Mouse (Mus musculus) heart, embryonic 16.5 days (tissue): ENCODE measurements around the gene Tcam1. TPM values are rescaled to one million over a fixed set of nuclear protein-coding genes. Genes with fewer than 3 reads are reported as not detected.
"Not testable (repeated sequence)": the region's sequence is repeated elsewhere in the genome, so short reads cannot be mapped to it uniquely, and the experiment has no call there.

ENCODE experiments used
- ATAC-seq: fragments of 200-750 bp; cut with Nextera tagmentation; replicated peaks from 2 replicates; pipeline ENCODE4 v1.8.0; 2017; ENCODE audit warnings: moderate number of reproducible peaks; ENCODE audit not compliant: insufficient read depth, low FRiP score; ENCODE audit errors: extremely low read depth
- H3K27ac ChIP-seq: fragments of 300-500 bp; sonication (generic); 2 replicates; pipeline ENCODE4 v1.5.1; 2014; ENCODE audit warnings: mild to moderate bottlenecking, low read length, control low read depth, moderate library complexity
- H3K27me3 ChIP-seq: fragments of 300-500 bp; sonication (generic); 2 replicates; pipeline ENCODE4 v1.6.1; 2014; ENCODE audit warnings: low read length, mixed read lengths; ENCODE audit not compliant: control insufficient read depth, insufficient read depth
- H3K36me3 ChIP-seq: fragments of 300-500 bp; sonication (generic); 2 replicates; pipeline ENCODE4 v1.6.1; 2014; ENCODE audit not compliant: control insufficient read depth, insufficient read depth
- H3K4me1 ChIP-seq: fragments of 300-500 bp; sonication (generic); 2 replicates; pipeline ENCODE4 v1.6.1; 2014; ENCODE audit warnings: low read length, mixed read lengths; ENCODE audit not compliant: control insufficient read depth, insufficient read depth
- H3K4me2 ChIP-seq: fragments of 300-500 bp; sonication (generic); 2 replicates; pipeline ENCODE4 v1.6.1; 2014; ENCODE audit warnings: low read depth, mild to moderate bottlenecking, control low read depth, low read length
- H3K4me3 ChIP-seq: fragments of 300-500 bp; sonication (generic); 2 replicates; pipeline ENCODE4 v1.5.1; 2014; ENCODE audit warnings: mild to moderate bottlenecking, control low read depth, low read length
- H3K9ac ChIP-seq: fragments of 300-500 bp; sonication (generic); 2 replicates; pipeline ENCODE4 v1.6.1; 2014; ENCODE audit warnings: low read length, control low read depth
- H3K9me3 ChIP-seq: fragments of 300-500 bp; sonication (generic); replicated peaks from 2 replicates; pipeline ENCODE4 v1.6.1; 2016; ENCODE audit warnings: low read length; ENCODE audit not compliant: control insufficient read depth
- WGBS: fragments of 180-500 bp; shearing (Covaris S2); extraction: QIAGEN DNeasy Blood & Tissue Kit; methylation state at CpG from one replicate; pipeline ENCODE4 v1.1.7; 2014; 5-methylcytosine and 5-hydroxymethylcytosine counted together
- polyA plus RNA-seq: library from polyadenylated mRNA; unstranded; fragments of >200 nt; fragmentation: Nextera tagmentation; extraction: Ambion mirVana; gene quantifications from 2 replicates; pipeline ENCODE4 v1.2.1, GENCODE M21; 2015

Gene Tcam1
- polyA plus RNA-seq, result 0.05 and 0.07 TPM in 2 replicates

- no peak for ATAC-seq
- 5% methylated on average over 25 of the region's 25 CpGs for WGBS
- H3K27ac ChIP-seq, result no peak within 1 kb of the TSS
These were observed at the start of gene Tcam1 for GRCm38 (mm10) chr11:106276454-106276853. TSS of gene Tcam1 (plus strand) at chr11:106276672.

GRCm38 (mm10) chr11:106233978-106234377 lies 42.5 kb upstream of the Tcam1 start:
- not testable (repeated sequence) for H3K4me1 ChIP-seq, H3K27ac ChIP-seq, ATAC-seq, H3K4me2 ChIP-seq, H3K27me3 ChIP-seq, H3K9me3 ChIP-seq, H3K4me3 ChIP-seq, H3K9ac ChIP-seq
- peaks cover 50% of the 10 kb centered on the region for H3K36me3 ChIP-seq
- 84% methylated on average over 8 of the region's 8 CpGs for WGBS

More at GRCm38 (mm10) chr11:106276454-106276853, at the start of gene Tcam1:
- Histone ChIP-seq H3K4me1 (peaks cover 12% of the 10 kb centered on the region), H3K36me3 (no peaks in the 10 kb centered on the region), H3K4me2 (peak within 1 kb of the TSS; percentile 62), H3K9me3 (no peaks in the 10 kb centered on the region), H3K27me3 (no peaks in the 10 kb centered on the region), H3K9ac (peak within 1 kb of the TSS; percentile 40; the same call in 1 of the 2 replicates), H3K4me3 (peak within 1 kb of the TSS; percentile 20)

- no peak overlapping the region for H3K27ac ChIP-seq
- WGBS, result 89% methylated on average over 1 of the region's 1 CpGs
These were observed 29.6 kb upstream of the Tcam1 start for GRCm38 (mm10) chr11:106246834-106247233.

GRCm38 (mm10) chr11:106249326-106249725 lies 27.1 kb upstream of the Tcam1 start:
- Histone ChIP-seq H3K4me2 (no peak overlapping the region), H3K27me3 (no peaks in the 10 kb centered on the region), H3K4me1 (no peaks in the 10 kb centered on the region), H3K9me3 (peaks cover 4% of the 10 kb centered on the region; the same call in 1 of the 2 replicates), H3K4me3 (no peak overlapping the region), H3K27ac (no peak overlapping the region), H3K36me3 (peaks cover 78% of the 10 kb centered on the region), H3K9ac (no peak overlapping the region)
- no peak for ATAC-seq
- WGBS, result 87% methylated on average over 7 of the region's 7 CpGs

More at GRCm38 (mm10) chr11:106246834-106247233, 29.6 kb upstream of the Tcam1 start:
- H3K4me1 ChIP-seq, result no peaks in the 10 kb centered on the region
- H3K27me3 ChIP-seq, result no peaks in the 10 kb centered on the region
- H3K9me3 ChIP-seq, result peaks cover 4% of the 10 kb centered on the region; the same call in 1 of the 2 replicates
- H3K36me3 ChIP-seq, result peaks cover 85% of the 10 kb centered on the region
- ATAC-seq, result no peak
- no peak overlapping the region for H3K4me2 ChIP-seq
- H3K4me3 ChIP-seq, result no peak overlapping the region
- H3K9ac ChIP-seq, result no peak overlapping the region

- H3K4me2 ChIP-seq, result peak overlapping the region; percentile 100
- H3K4me1 ChIP-seq, result peaks cover 13% of the 10 kb centered on the region
- H3K27ac ChIP-seq, result no peak overlapping the region; the same call in 1 of the 2 replicates
- no peaks in the 10 kb centered on the region for H3K27me3 ChIP-seq
- WGBS, result 10% methylated on average over 2 of the region's 2 CpGs
- ATAC-seq, result no peak
- peak overlapping the region; percentile 94 for H3K4me3 ChIP-seq
- H3K36me3 ChIP-seq, result peaks cover 41% of the 10 kb centered on the region
- H3K9me3 ChIP-seq, result no peaks in the 10 kb centered on the region
- H3K9ac ChIP-seq, result peak overlapping the region; percentile 94
These were observed 21.7 kb upstream of the Tcam1 start for GRCm38 (mm10) chr11:106254767-106255166.

- Histone ChIP-seq H3K27me3 (no peaks in the 10 kb centered on the region), H3K9ac (peak overlapping the region; percentile 94), H3K36me3 (peaks cover 37% of the 10 kb centered on the region), H3K9me3 (no peaks in the 10 kb centered on the region), H3K4me3 (peak overlapping the region; percentile 94), H3K4me1 (peaks cover 13% of the 10 kb centered on the region), H3K4me2 (peak overlapping the region; percentile 100), H3K27ac (peak overlapping the region; percentile 85)
- no peak for ATAC-seq
- WGBS, result 2% methylated on average over 22 of the region's 22 CpGs
These were observed 21.3 kb upstream of the Tcam1 start for GRCm38 (mm10) chr11:106255174-106255573.

GRCm38 (mm10) chr11:106255685-106256451 lies 20.6 kb upstream of the Tcam1 start, which contains the start of the genes Ftsj3 and Psmc5:
TSS of gene Ftsj3 (minus strand) at chr11:106256079.
TSS of gene Psmc5 (plus strand) at chr11:106256154.
- peaks cover 13% of the 10 kb centered on the region for H3K4me1 ChIP-seq
- H3K27ac ChIP-seq, result peak within 1 kb of the TSS; percentile 85
- no peaks in the 10 kb centered on the region for H3K9me3 ChIP-seq
- peak within 1 kb of the TSS; percentile 94 for H3K4me3 ChIP-seq
- peak; percentile 96 for ATAC-seq
- H3K4me2 ChIP-seq, result peak within 1 kb of the TSS; percentile 100
- H3K9ac ChIP-seq, result peak within 1 kb of the TSS; percentile 94
- H3K27me3 ChIP-seq, result no peaks in the 10 kb centered on the region
- under 1% methylated on average over 42 of the region's 42 CpGs for WGBS
- H3K36me3 ChIP-seq, result peaks cover 35% of the 10 kb centered on the region

- H3K27me3 ChIP-seq, result no peaks in the 10 kb centered on the region
- peak overlapping the region; percentile 94 for H3K4me3 ChIP-seq
- peaks cover 13% of the 10 kb centered on the region for H3K4me1 ChIP-seq
- peak overlapping the region; percentile 85 for H3K27ac ChIP-seq
- H3K9me3 ChIP-seq, result no peaks in the 10 kb centered on the region
- ATAC-seq, result no peak
- peak overlapping the region; percentile 100 for H3K4me2 ChIP-seq
- H3K36me3 ChIP-seq, result peaks cover 34% of the 10 kb centered on the region
- peak overlapping the region; percentile 94 for H3K9ac ChIP-seq
- 53% methylated on average over 5 of the region's 5 CpGs for WGBS
These were observed 19.7 kb upstream of the Tcam1 start for GRCm38 (mm10) chr11:106256775-106257174.

- Histone ChIP-seq H3K27ac (no peak overlapping the region), H3K36me3 (peaks cover 60% of the 10 kb centered on the region), H3K4me2 (no peak overlapping the region), H3K27me3 (no peaks in the 10 kb centered on the region), H3K4me1 (peaks cover 5% of the 10 kb centered on the region; the same call in 1 of the 2 replicates), H3K9me3 (no peaks in the 10 kb centered on the region), H3K9ac (no peak overlapping the region), H3K4me3 (no peak overlapping the region)
- 73% methylated on average over 14 of the region's 14 CpGs for WGBS
- no peak for ATAC-seq
These were observed 15.5 kb upstream of the Tcam1 start for GRCm38 (mm10) chr11:106260826-106261450.
